Mouse (Mus musculus) layer of hippocampus, adult 18-20 months (tissue): ENCODE data around the gene H2-M10.6. TPM values are rescaled to one million over a fixed set of nuclear protein-coding genes. Genes with fewer than 3 reads are reported as not detected.
"Not testable (repeated sequence)": the region's sequence is repeated elsewhere in the genome, so short reads cannot be mapped to it uniquely, and the experiment has no call there.

Source experiments
- DNase-seq, 2 experiments: peaks; one replicate each; pipeline ENCODE4 v3.0.0; 2022; ENCODE audit warnings: low spot score in 2 of 2
- long read RNA-seq: library from polyadenylated mRNA; stranded (forward); transcript quantifications from one replicate; pipeline ENCODE4 v2.0.0, GENCODE M21; 2021
- total RNA-seq, 2 experiments: library from RNA; stranded (reverse); gene quantifications; 2 replicates each; pipeline ENCODE4 v1.2.3; 2021

Gene H2-M10.6
- not detected for total RNA-seq
- long read RNA-seq, result 0 reads

DNA sequence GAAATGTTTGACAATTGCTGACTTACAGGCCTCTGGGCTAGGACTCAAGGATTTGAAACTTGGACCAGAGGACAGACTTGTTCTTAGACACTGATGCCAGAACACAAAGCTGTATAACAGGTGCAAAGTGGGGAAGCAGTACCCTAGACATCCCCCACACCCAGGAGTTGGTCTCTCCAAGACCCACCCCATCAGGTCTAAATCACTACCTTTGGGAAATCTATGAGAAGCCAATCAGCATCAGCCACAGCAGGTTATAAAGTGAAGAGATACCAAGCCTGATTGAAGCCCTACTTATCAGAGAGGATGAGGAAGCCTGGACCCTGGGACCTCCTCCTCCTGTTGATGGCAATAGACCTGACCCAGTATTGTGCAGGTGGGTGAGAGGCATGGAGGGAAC lies at the start of gene H2-M10.6:
H2-M10.6 (plus strand) TSS at position 301 of the 400 bp plus-strand sequence.
- no peak for DNase-seq

GRCm38 (mm10) chr17:36763816-36764215 lies 48.2 kb upstream of the H2-M10.6 start:
- no peak for DNase-seq

DNA sequence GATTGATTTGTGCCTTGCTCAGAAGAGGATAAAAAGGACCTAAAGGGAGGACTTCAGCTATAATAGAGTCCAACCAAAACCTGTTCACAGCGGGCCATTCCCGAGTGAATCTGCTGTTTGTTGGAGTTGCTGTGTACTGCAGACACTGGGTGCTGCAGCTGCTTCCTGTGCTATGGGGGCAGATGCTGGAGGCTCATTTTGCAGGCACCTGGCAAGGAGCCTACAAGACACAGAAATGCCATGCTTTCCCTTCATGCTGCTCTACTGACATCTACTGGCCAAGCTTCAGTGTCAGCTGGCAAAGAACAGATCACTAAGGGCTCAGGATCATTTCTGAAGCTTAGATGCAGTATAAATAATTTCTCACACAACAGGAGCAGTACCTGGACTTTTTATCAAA lies 47.7 kb upstream of the H2-M10.6 start:
- DNase-seq, result peak; percentile 6 to 45

- not testable (repeated sequence) for DNase-seq
These were observed 46.6 kb upstream of the H2-M10.6 start for GRCm38 (mm10) chr17:36765403-36765802.

DNA sequence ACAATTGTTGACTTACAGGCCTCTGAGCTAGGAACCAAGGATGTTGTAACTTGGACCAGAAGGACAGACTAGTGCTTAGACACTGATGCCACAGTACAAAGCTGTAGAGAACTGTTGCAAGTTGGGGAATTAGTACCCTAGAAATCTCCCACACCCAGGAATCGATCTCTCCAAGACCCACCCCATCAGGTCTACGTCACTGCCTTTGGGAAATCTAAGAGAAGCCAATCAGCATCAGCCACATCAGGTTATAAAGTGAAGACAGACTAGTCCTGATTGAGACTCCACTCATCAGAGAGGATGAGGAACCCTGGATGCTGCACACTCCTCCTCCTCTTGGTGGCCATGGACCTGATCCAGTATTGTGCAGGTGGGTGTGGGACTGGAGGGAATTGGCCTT lies 39.4 kb upstream of the H2-M10.6 start, which contains the start of gene H2-M10.5:
H2-M10.5 (plus strand) TSS at position 301 of the 400 bp plus-strand sequence.
- DNase-seq, result not testable (repeated sequence)

DNA sequence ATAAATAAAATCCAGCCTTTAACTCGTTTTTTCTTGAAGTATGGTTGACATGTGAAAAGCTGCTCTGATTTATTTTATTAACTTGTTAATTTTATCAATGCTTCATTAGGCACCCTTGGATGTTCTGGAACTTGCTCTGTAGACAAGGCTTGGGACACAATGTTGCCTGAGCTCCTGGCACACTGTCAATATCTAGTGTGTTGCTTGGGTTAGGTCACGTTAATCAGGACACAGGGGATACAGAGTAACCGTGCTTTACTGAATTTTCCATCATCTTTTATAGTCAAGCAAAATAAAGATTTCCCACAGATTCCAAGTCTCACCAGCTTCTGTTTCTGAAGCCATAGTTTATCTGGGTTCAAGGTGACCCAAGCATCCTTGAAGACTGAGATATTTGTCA lies 30.4 kb upstream of the H2-M10.6 start:
- no peak for DNase-seq

- DNase-seq, result peak in 1 of 2 experiments; percentile 70
These were observed 25.5 kb upstream of the H2-M10.6 start for GRCm38 (mm10) chr17:36786483-36786886.

GRCm38 (mm10) chr17:36788351-36788750 lies 23.6 kb upstream of the H2-M10.6 start:
- no peak for DNase-seq

DNA sequence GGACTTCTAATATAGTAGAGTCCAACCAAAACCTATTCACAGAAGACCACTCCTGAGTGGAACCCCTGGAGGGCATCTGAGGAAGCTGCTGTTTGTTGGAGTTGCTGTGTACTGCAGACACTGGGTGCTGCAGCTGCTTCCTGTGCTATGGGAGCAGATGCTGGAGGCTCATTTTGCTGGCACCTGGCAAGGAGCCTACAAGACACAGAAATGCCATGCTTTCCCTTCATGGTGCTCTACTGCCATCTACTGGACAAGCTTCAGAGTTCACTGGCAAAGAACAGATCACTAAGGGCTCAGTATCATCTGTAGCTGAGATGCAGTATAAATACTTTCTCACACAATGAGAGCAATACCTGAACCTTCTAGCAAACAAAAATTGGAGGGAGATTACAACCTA lies 23.2 kb upstream of the H2-M10.6 start:
- peak; percentile 65 to 89 for DNase-seq

DNA sequence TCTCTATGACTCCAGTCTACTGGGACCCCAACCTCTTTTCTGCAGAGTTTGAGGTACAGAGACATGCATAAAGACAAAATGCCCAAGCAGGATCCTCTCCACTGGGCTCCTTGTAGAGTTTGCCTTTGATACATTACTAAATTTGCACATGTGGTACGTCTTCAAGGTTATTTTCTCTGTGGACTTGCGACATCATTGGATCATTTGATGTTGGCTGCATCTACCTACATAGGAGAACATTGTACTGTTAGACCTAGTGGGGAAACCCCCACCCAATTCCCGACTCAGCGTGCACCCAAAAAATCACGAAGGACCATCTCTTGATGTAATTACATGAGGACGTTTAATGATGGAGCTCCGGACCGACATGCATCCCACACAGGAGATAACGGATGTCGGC lies 12.5 kb upstream of the H2-M10.6 start:
- no peak for DNase-seq

DNA sequence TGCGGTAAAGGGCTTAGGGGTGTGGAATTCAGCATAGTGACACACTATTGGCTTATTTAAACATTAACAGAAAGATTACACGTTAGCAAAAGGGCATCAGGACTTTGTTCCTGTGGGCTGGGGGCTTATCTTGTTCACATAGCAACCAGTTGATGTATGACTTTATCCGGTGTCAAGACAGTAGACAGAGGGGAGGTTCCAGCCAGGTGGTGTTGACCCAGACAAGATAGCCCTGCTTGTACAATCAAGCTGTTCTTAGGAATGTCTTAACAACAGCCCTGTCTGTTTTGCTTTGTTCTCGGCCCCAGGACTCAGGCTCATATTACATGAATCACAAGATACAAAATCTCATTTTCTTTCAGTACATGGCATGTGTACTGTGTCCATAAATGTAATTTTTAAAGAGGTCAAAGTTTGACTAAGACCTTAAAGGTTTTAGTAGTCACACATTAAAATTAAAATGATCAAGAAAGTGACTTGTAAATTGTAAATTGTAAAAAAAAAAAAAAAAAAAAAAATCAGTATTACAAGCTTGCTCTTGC lies 12.0 kb upstream of the H2-M10.6 start:
- not testable (repeated sequence) for DNase-seq

- peak in 1 of 2 experiments; percentile 65 for DNase-seq
These were observed 12.0 kb downstream of the H2-M10.6 start for GRCm38 (mm10) chr17:36824005-36824404.

GRCm38 (mm10) chr17:36825525-36825924 lies 13.6 kb downstream of the H2-M10.6 start:
- peak in 1 of 2 experiments; percentile 14 for DNase-seq

- DNase-seq, result peak; percentile 62 to 92
These were observed 14.0 kb downstream of the H2-M10.6 start for GRCm38 (mm10) chr17:36826002-36826401.

DNA sequence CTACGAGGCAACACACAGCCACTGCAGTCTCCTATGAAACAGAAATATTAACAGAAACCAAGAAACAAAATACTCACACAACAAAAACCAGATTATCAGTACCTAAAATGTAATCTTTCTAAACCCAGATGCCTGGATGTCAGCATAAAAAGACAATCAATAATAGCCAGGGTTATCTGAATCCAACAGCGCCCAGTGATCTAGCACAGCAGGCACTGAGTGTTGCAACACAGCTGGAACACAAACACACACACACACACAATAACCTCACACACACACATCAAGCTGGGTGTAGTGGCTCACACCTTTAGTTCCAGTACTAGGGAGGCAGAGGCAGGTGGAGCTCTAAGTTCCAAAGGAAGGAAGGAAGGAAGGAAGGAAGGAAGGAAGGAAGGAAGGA lies 16.5 kb downstream of the H2-M10.6 start:
- DNase-seq, result no peak

DNA sequence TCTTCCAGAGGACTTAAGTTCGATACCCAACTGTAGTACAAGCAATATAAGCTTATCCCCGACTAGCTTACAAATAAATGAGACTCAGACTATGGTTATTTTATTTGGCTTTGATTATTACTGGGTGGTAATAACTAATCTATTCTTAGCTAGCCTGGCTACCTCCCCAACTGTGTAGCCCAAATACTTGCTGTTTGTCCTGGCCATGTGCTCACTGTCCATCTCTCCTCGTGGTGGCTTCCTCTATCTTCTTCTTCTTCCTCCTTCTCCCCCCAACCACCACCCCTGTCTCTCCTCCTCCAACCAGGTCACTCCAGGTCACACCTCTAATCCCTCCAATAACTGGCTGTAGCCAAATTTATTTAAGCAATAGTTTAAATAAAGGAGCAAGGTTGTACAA lies 18.5 kb downstream of the H2-M10.6 start:
- no peak for DNase-seq

- no peak for DNase-seq
These were observed 20.7 kb downstream of the H2-M10.6 start for GRCm38 (mm10) chr17:36832694-36833093.

- peak; percentile 27 to 60 for DNase-seq
These were observed 23.8 kb downstream of the H2-M10.6 start for GRCm38 (mm10) chr17:36835591-36836426.

- no peak for DNase-seq
These were observed 24.4 kb downstream of the H2-M10.6 start for GRCm38 (mm10) chr17:36836427-36836812.

DNA sequence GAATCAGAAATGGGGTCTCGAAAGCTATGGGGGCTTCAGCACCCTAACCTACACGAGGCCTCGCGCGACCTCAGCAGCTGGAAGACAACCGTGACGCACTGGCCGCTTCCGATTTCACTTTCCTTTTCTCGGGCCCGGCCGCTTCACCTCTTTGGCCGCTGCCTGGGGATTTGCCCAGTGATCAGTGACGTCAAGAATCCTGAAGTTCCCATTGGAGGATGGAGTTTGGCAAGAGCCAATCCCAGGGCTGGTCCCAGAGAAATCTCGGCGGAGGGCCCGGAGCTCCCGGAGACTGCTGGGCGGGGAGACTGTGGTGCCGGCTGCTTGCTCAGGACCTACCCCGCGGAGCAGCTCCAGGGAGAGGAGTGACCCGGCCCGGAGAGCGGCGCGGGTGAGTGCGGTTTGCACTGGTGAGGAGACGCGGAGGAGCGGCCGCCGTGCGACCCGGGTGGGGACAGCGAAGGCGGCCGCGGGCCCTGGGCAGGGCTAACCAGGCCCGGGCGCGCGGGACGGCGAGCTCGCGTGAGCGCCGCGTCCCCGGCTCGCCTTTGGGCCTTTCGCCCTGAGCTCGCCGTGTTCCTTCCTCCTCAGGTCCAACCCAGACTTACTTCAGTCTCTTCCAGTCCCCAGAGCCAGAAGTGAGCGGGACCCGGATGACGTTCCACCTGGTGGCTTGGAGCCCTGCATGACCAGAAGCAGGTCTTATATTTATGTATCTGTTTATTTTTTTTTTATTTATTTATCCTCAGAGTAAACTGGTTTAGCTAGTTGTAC lies 25.1 kb downstream of the H2-M10.6 start, which contains the start of gene Trim26:
Trim26 (plus strand) TSS at position 261 of the 774 bp plus-strand sequence.
- DNase-seq, result peak; percentile 94 to 98

DNA sequence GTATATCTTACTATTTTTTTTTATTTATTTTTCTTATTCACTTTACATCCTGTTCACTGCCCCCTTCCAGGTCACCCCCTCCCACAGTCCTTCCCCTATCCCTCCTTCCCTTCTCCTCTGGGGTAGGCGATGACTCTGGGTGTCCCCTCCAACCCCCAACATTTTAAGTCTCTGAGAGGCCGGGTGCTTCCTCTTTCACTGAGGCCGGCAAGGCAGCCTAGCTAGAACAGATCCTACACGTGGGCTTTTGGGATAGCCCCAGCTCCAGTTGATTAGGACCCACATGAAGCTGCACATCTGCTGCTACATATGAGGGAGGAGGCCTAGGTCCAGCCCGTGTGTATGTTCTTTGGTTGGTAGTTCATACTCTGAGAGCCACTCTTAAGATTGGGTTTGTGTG lies 27.0 kb downstream of the H2-M10.6 start:
- DNase-seq, result no peak

DNA sequence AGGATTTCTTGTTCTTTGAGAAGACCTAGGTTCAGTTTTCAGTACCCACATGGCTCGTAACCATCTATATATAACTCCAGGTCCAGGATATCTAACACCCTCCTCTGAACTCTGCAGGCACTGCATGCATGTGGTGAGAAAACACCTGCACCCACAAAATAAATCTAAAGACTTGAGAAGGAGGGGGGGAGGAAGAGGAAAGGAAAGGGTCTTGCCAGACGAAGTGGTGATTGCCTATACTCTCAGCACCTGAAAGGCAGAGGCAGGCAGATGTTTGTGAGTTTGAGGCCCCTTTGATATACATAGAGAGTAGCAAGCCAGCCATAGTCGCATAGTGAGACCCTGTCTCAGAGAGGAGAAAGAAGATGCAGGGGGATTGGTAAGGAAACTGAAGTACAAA lies 28.0 kb downstream of the H2-M10.6 start:
- no peak for DNase-seq
